Mouse (Mus musculus) lung, postnatal 0 days (tissue): Measurements from ENCODE around the gene Abat.
"Not testable (repeated sequence)": the region's sequence is repeated elsewhere in the genome, so short reads cannot be mapped to it uniquely, and the experiment has no call there.

Experiments used
- CTCF ChIP-seq: IDR thresholded peaks from 2 replicates; pipeline ENCODE4 v1.5.1; 2016; ENCODE audit warnings: antibody characterized with exemption, mild to moderate bottlenecking
- EP300 ChIP-seq: IDR thresholded peaks from 2 replicates; pipeline ENCODE4 v1.6.1; 2016; ENCODE audit warnings: antibody characterized with exemption, mild to moderate bottlenecking, control low read depth

GRCm38 (mm10) chr16:8561101-8561500, 47.9 kb downstream of the Abat start:
- not testable (repeated sequence) for TF ChIP-seq CTCF, EP300
